Mouse (Mus musculus): ENCODE measurements at regions not wholly inside any gene's neighbourhood (a gene's known extent, or its start where the extent isn't known, plus 50 kb on each side); places are given as distances from the start of the nearest gene placed in this dataset.

DNA sequence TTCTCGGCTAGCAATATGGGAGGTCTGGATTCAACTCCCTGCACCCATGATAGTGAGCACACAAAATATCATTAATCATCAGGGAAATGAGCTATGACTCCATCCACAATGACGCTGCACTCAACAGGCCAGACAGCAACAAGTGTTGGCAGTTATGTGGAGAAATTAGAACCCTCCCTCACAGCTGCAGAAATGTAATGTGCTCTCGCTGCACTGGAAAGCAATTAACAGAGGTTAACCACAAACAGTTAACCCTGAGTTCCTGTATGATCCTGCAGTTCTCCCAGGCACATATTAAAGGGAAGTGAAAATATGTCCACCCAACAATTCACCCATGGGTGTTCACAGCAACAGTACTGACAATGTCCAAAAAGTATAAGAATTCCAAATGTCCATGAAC lies 54.0 kb upstream of the Jade2 start:
- DNase-seq = no peak

DNA sequence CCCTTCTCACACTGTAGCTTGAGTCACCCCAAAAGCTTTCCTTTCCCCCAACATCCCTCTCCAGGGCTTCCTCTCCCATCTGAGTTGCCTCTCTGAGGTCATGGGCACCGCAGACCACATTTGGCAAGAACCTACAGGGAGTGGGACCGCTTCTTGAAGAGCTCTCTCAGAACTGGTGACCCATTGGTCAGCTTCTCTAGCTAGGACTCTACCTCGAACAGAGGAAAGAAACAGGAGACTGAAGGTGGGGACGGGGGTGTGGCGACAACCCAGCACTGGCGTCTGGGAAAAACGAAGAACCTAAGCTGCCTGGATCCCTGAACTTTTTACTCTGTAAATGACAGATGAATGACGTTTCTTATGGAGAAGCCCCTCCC lies 51.8 kb upstream of the Cdkn2aipnl start:
- DNase-seq = no peak

DNA sequence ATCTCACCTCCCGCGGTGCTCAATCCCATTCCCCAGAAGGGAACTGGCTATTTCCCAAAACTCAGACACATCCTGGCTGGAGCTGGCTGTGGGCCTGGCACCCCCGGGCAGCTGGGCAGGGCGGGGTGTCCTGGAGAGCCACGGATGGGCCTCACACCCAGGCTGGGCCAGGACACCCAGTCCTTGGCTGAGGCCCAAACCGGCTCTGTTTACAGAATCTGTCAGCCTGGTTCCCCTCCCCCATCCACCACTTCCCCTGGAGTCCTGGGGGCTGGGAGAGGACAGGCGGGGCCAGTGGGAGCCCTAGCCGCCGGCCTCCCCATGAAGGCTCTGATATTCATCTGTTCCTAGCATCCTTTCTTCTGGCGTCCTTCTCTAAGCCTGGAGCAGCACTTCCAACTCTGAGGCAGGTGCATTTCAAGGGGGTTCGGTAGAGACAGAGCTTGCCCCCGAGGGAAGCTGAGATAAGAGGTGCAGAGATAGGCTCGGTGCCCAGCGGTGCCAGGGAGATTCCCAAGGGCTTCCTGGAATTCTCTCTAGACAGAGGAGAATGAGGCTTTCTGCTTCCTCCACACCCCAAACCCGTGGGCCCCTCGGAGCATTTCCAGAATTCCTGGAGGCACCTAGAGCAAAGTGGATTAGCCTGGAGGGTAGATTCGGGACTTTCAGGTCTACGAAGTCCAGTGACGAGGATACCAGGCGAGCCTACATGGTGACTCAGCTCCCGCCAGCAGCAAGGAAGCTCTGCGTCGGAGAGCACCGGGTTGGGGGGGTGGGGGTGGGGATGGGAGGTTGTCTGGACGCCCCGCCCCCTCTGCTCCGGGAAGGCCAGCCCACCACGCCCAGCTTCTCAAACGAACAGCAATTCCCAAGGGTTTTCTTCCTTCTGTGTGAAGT lies 51.2 kb upstream of the Cdkn2aipnl start:
- peak; percentile 61 to 65 for DNase-seq
